13 mouse cellular contexts compared by ENCODE assay signal in genomic region chr4:130722607-130723006, GRCm38 (mm10). TPM values are rescaled to one million over a fixed set of nuclear protein-coding genes. Genes with fewer than 3 reads are reported as not detected.
DNase-seq lines count a peak whose midpoint lies in the region; ATAC-seq lines count a peak whose summit lies in the region.
"Had no signal": no experiment of that assay in that cellular context is flagged by ENCODE, and none has a peak within 500 bp of the region (broad histone marks: within the 10 kb centered on the region; RNA-seq: fewer than 3 reads in every experiment).

No protein-coding gene starts in this region.

- DNase-seq in neural tube, embryonic 10.5 days (ENCODE audit: extremely low spot score, low spot score) = no peak
- DNase-seq in ZHBTc4 (ENCODE audit: low read depth, low spot score) = peak; percentile 42
- DNase-seq in cerebellum, postnatal 10 days = no peak
- no peak for DNase-seq in cerebellum, adult 9-11 months
- DNase-seq: cerebellum, adult 18-20 months; heart, adult 18-20 months; heart, postnatal 36 days; kidney, adult 18-20 months; lung, postnatal 4 days; thymus, adult 2 months had no signal

- WGBS in neural tube, embryonic 15.5 days = 38% methylated on average over 1 of the region's 1 CpGs
- WGBS in embryonic facial prominence, embryonic 12.5 days = 10% methylated on average over 1 of the region's 1 CpGs

- no peak overlapping the region for H3K9ac ChIP-seq in neural tube, embryonic 15.5 days (replicated peaks)
- no peak overlapping the region for H3K9ac ChIP-seq in embryonic facial prominence, embryonic 12.5 days

- H3K36me3 ChIP-seq in neural tube, embryonic 15.5 days = no peaks in the 10 kb centered on the region
- peaks cover 24% of the 10 kb centered on the region for H3K36me3 ChIP-seq in embryonic facial prominence, embryonic 12.5 days

- H3K9me3 ChIP-seq in neural tube, embryonic 15.5 days (replicated peaks) = no peaks in the 10 kb centered on the region
- H3K9me3 ChIP-seq in embryonic facial prominence, embryonic 12.5 days = no peaks in the 10 kb centered on the region

- no peaks in the 10 kb centered on the region for H3K27me3 ChIP-seq in neural tube, embryonic 15.5 days (replicated peaks)
- H3K27me3 ChIP-seq in embryonic facial prominence, embryonic 12.5 days = no peaks in the 10 kb centered on the region

- H3K4me3 ChIP-seq in neural tube, embryonic 15.5 days (replicated peaks) = no peak overlapping the region
- no peak overlapping the region for H3K4me3 ChIP-seq in embryonic facial prominence, embryonic 12.5 days

- no peak overlapping the region for H3K4me2 ChIP-seq in neural tube, embryonic 15.5 days
- H3K4me2 ChIP-seq in embryonic facial prominence, embryonic 12.5 days (replicated peaks) = no peak overlapping the region

- ATAC-seq in neural tube, embryonic 15.5 days (ENCODE audit: low FRiP score) = no peak
- ATAC-seq in embryonic facial prominence, embryonic 12.5 days (ENCODE audit: insufficient number of reproducible peaks, insufficient read depth, low FRiP score, low TSS enrichment) = no peak
- peak; percentile 92 for ATAC-seq in megakaryocyte progenitor cell, adult 5-6 weeks (replicated peaks; ENCODE audit: poor library complexity)

- peaks cover 68% of the 10 kb centered on the region for H3K4me1 ChIP-seq in neural tube, embryonic 15.5 days
- peaks cover 36% of the 10 kb centered on the region for H3K4me1 ChIP-seq in embryonic facial prominence, embryonic 12.5 days

- H3K27ac ChIP-seq in neural tube, embryonic 15.5 days (replicated peaks) = 0 out of 2 replicates have a peak overlapping the region, but pooled peaks have one; percentile 18
- 0 out of 2 replicates have a peak overlapping the region, but pooled peaks have one; percentile 23 for H3K27ac ChIP-seq in embryonic facial prominence, embryonic 12.5 days

RNA-seq across cellular contexts. Expression of gene Pum1, which starts 59.5 kb away (rescaled TPM):
- 75.8 and 79.3 TPM in 2 replicates for polyA plus RNA-seq in neural tube, embryonic 15.5 days (2015; fragmentation: Nextera tagmentation; extraction: Ambion mirVana)
- polyA plus RNA-seq in embryonic facial prominence, embryonic 12.5 days (2016; fragmentation: Nextera tagmentation; extraction: Ambion mirVana) = 116 and 118 TPM in 2 replicates
- 60.2 and 61.5 TPM in 2 replicates for total RNA-seq in megakaryocyte progenitor cell, adult 5-6 weeks (2015)
- total RNA-seq in megakaryocyte progenitor cell, adult 5-6 weeks (2017) = 38.1 and 51.2 TPM in 2 replicates
